Mouse (Mus musculus) left cerebral cortex, postnatal 10 days (tissue): Measurements from ENCODE around the gene Robo4. TPM values are rescaled to one million over a fixed set of nuclear protein-coding genes. Genes with fewer than 3 reads are reported as not detected.

ENCODE experiments used
- DNase-seq, 2 experiments: peaks; one replicate each; pipeline ENCODE4 v3.0.0; 2021 to 2022; ENCODE audit warnings: low spot score in 2 of 2, mixed read lengths in 1 of 2; ENCODE audit errors: extremely low spot score in 1 of 2
- intact Hi-C: fragments of 180-260 bp; cut with DNase I; formaldehyde crosslinking; loops from one replicate; pipeline ENCODE4 v1.15.1; 2025
- total RNA-seq, 2 experiments: library from RNA; stranded (reverse); gene quantifications; 2 replicates each; pipeline ENCODE4 v1.2.3; 2021

Robo4 gene
- total RNA-seq, 2 experiments from 2014 or later = 6.4 to 8.3 TPM

DNA sequence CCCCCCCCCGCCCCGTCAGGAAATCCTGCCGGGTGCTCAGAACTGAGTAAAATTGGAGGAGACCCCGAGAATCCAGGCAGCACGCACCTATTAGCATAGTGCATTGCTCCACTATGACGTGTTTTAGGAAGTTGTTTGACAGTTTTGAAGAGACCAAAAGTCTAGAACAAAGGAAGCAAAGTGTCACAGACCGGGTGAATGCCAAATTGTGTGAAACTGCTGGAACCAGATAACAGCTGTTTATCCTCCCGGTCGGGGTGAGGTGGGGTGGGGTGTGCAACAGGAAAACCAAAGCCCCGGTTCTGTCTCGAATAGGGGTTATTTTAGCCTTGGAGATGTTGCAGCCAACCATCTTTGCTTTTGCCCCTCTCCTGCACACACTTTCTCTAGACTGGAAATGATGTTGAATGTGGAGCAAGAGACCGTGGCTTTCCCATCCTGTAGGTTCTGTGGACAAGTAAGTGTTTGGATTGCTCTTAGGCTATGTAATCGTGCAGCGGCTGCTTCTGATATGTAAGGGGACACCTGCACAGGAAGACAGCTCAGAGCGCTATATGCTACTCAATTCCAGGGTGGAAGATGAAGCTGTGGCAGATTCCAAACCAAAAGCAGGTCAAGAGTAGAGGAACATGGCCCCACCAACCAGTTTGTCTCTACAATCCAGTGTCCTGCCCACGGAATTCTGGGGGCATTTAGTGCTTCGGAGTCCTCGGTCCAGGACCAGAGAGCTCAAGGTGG, 32.3 kb downstream of the Robo4 start:
- intact Hi-C loops = loop anchor here (10.0 kb wide), 1 partner anchor 181 kb away; the partner anchor contains the start of gene Spa17
- DNase-seq = no peak

GRCm38 (mm10) chr9:37434932-37435331, 33.2 kb downstream of the Robo4 start:
- no peak for DNase-seq
- intact Hi-C loops = loop anchor here (10.0 kb wide), 1 partner anchor 180 kb away; the partner anchor contains the start of gene Spa17

GRCm38 (mm10) chr9:37435616-37436015, 33.9 kb downstream of the Robo4 start:
- DNase-seq = no peak
- intact Hi-C loops = loop anchor here (10.0 kb wide), 1 partner anchor 179 kb away; the partner anchor contains the start of gene Spa17

DNA sequence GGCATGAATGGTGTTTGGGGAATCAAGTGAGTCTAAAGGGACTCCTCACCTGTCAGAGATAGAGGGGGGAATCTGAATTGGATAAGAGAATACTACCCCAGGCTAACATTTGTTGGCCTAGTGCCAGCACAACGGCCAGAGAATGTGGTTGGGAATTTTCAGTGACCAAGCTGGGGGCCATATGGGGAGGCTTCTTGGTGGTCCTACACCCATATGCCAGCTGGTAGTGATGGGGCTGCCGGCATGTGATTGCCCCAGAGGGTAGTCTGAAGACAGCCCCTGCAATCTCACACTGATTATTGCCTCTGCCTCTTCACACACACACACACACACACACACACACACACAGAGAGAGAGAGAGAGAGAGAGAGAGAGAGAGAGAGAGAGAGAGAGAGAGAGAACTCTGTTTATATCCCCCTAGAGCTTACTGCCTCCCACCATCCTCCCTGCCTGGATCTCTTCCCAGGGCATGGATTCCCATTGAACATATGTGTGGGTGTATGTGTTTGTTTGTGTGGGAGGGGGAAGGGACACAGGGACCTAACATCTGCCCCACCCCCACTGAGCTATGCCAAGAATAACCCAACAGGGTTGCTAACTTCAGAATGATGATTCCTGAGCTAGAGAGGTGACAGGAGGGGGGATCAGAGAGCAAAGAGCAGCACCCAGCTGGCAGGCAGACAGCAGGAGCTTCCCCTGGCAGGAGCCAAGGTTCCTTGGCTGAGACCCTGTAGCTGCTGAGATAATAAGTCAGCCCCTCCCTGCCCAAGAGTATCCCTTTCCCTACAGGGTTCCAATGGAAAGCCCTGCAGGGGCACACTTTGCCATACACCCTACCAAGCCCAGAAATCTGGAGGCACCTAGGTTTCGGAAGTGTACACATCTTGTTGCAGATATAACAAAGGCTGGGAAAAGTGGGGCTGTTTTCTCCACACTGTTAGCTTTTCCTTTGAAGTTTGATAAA, 36.4 kb downstream of the Robo4 start:
- intact Hi-C loops = loop anchor here (10.0 kb wide), 1 partner anchor 177 kb away; the partner anchor contains the start of gene Spa17
- DNase-seq = peak; percentile 33 to 59

DNA sequence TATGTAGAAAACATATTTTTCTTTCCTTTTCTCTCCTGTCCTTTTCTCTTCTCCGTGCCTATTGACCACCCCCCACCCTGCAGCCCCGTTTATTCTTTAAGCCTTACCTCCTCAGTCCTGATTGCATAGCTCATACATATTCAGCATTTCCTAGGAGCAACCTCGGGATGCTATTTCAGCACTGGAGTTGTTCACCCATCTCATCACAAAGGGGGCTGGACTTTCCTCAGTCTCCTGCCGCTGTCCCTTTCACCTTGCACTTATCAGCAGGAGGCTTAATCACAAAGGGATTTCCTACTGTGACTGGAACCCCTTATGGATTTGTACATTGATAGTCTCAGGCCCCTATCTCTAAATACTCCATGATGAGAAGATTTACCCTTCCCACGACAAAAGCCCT, 50.7 kb downstream of the Robo4 start:
- intact Hi-C loops = loop anchor here (10.0 kb wide), 1 partner anchor 472 kb away; no protein-coding TSS in a partner anchor
- no peak for DNase-seq

GRCm38 (mm10) chr9:37453328-37453727, 51.6 kb downstream of the Robo4 start:
- DNase-seq = no peak
- intact Hi-C loops = loop anchor here (10.0 kb wide), 1 partner anchor 471 kb away; no protein-coding TSS in a partner anchor

DNA sequence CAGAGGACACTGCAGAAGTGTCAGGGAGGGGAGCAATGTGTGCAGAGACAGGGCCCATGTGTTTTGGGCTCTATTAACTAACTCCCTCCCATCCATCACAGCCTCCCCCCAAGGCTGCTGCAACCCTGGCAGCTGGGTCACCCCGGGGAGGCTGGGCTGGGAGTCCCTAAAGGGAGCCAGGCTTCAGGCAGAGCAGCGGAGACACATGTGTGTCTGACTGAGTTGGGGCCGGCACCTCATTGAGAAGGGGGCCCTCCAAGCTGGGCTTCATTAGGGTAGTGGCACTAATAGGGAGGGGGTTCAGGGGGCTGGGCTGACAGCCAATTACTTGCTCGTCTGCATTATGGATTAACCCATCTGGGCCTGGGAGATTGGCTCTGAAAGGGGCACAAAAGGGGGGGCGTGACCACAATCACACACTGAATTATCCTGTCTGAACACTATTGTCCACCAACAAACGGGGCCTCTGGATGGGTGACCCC, 52.4 kb downstream of the Robo4 start:
- intact Hi-C loops = loop anchor here (10.0 kb wide), 1 partner anchor 471 kb away; no protein-coding TSS in a partner anchor
- no peak for DNase-seq

DNA sequence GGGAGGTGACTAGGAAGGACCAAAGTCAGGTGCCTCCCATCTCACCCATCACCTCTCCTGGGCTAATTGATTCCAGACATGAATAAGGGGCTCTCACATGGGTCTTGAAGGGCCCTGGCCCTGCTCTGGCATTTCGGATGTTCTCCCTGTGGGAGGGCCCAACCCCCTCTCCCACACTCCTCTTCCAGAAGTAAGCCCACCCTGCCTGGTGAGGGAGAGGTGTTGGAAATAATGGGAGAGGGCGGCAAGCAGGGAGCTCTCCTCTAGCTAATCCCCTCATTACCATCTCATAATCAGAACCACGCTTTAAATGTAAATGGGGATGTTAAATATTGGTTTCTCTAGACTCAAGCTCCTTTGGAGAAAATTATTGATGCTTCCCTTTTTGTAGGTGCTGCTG, 53.3 kb downstream of the Robo4 start:
- DNase-seq = no peak
- intact Hi-C loops = loop anchor here (10.0 kb wide), 1 partner anchor 470 kb away; no protein-coding TSS in a partner anchor

DNA sequence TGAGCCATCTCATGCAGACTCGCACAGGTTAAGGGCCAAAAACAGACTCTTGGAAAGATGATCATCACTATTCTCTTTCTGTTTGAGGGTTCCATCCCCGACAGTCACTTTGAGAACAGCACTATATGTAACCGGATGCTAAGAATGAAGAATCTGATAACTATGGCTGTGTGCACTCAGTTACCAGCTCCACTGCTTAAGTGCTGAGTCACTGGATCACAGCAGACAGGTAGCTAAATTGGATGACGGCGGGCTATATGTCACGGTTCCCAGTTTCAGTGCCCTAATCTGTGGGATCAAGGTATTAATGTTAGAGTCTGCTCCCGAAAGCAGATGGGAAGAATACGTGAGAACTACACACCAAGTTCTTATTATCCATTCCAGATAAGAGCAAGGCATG, 54.2 kb downstream of the Robo4 start:
- no peak for DNase-seq
- intact Hi-C loops = loop anchor here (2.0 to 10.0 kb wide), 2 partner anchors 161 to 469 kb away; no protein-coding TSS in a partner anchor

DNA sequence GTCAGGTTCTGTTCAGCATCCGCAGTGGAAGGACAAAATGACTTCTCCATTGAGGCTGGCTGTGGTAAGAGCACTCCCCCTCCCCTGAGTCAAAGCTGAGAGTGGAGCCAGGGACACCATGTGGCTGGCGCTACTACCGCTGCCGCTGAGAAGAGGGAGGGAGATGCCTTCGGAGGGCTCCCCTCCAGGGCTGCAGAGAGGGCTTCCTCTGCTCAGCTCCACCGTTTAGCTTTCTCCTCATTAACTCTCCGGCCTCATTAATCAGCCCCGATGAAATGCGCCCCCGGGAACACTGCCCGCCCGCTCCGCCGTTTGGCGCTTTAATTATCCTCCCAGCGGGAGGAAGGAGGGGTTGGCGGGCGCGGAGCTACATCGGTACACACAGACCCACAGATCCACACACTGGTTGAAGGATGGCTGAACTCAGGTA, 54.8 kb downstream of the Robo4 start:
- intact Hi-C loops = loop anchor here (2.0 to 10.0 kb wide), 2 partner anchors 160 to 468 kb away; no protein-coding TSS in a partner anchor
- peak; percentile 52 to 54 for DNase-seq

DNA sequence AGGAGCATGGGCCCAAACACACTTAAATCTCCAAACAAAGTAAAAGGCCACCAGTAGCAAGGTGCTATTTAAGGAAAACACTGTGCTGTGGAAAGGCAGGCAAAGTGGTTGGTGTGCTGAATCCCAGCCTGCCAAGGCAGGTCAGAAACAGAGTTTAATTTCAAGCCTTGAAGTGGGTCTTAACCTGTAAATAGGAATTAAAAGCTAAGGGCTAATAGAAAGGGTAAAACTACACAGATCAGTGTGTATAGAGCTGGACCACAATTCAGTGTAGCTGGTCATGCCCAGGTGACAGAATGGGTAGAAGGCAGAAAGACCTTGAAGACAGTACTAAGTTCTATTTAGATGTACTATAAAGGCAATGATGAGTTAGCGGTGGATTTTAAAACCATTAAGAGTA, 55.5 kb downstream of the Robo4 start:
- intact Hi-C loops = loop anchor here (2.0 to 10.0 kb wide), 2 partner anchors 160 to 468 kb away; no protein-coding TSS in a partner anchor
- DNase-seq = no peak

DNA sequence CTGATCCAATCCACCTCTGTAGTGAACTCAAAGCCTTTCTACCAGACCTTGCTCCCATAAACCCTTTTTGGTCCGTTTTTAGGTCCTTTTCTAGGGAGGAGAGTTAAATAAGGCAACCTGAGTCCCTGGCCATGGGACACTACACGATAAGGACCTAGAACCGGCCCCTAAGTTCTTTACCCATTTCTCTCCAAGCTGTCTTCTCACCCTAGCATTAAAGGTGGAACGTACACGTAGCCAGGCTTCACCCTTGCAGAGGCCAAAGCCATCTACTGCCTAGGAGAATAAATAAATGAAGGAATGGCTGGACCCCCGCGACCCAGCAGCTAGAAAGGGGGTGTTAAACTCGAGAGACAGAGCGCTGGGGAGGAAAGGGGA, 58.0 kb downstream of the Robo4 start:
- intact Hi-C loops = loop anchor here (10.0 kb wide), 1 partner anchor 465 kb away; no protein-coding TSS in a partner anchor
- DNase-seq = no peak

GRCm38 (mm10) chr9:37460043-37460960, 58.6 kb downstream of the Robo4 start:
- intact Hi-C loops = no loop called here
- peak in 1 of 2 experiments; percentile 66 for DNase-seq

- intact Hi-C loops = no loop called here
- no peak for DNase-seq
Measured at GRCm38 (mm10) chr9:37460961-37461340, 59.3 kb downstream of the Robo4 start.

DNA sequence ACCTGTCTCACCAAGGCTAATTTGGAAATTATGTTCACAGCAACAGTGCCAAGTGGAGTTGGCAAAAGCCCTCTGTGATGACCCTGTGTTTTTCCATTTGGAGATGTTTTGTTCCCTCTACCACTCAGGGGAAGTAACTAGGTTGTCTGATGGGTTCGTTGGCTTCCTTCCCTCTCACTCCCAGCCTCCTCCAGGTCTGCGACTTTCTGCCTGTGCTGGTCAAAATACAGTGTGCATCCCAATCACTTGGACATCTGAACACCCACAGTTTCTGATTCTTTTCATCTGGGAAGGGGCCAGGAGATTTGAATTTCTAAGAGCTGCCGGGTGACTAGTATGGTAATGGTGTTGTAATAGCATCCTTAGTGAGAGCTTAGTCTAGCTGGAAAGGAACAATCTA, 59.9 kb downstream of the Robo4 start:
- intact Hi-C loops = no loop called here
- no peak for DNase-seq

GRCm38 (mm10) chr9:37462764-37463163, 61.1 kb downstream of the Robo4 start:
- intact Hi-C loops = loop anchor here (2.0 kb wide), 1 partner anchor 82 kb away; no protein-coding TSS in a partner anchor
- DNase-seq = peak in 1 of 2 experiments; percentile 46
